Mouse (Mus musculus): ENCODE measurements at regions not wholly inside any gene's neighbourhood (a gene's known extent, or its start where the extent isn't known, plus 50 kb on each side); places are given as distances from the start of the nearest gene placed in this dataset.
A peak's percentile ranks its signal among the peaks of the same experiment; 100 is the strongest.
"Not testable (repeated sequence)": the region's sequence is repeated elsewhere in the genome, so short reads cannot be mapped to it uniquely, and the experiment has no call there.

DNA sequence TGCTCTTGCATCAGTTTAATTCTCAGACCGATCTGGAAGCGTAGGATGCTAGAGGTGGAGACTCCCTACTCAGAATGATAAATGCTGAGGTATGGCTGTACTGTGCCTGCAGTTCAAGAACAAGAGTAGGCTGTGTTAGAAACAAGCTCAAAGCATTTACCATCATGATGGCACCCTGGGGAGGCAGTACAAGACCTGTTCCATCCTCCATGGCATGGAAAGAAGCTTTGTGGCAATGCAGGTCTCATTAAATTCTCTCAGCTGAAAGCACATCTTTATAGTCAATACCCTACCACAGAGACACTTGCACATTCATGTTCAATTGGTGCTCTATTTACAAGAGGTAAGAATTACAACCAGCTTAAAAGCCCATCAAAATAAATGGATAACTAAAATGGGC, 209.5 kb downstream of the Tbl1xr1 start:
- DNase-seq: no peak

DNA sequence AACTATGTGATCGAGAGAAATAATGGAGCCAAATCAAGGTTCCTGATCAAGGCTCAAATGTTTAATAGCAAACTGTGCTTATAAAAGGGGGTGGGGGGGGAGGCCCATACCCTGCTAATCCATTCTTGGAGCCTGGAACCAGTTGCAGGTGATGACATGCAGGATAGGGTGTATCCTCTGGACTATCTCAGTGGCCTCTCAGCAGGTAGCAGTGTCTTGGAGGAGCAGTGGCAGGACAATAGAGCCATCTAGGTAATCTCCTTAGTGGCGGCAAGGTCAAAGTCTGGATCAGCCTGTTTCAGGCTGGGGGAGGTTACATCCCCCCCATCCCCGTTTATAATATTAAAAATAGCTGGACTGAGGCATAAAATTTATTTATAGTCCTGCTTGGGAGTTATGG, 217.0 kb downstream of the Tbl1xr1 start:
- DNase-seq: no peak

DNA sequence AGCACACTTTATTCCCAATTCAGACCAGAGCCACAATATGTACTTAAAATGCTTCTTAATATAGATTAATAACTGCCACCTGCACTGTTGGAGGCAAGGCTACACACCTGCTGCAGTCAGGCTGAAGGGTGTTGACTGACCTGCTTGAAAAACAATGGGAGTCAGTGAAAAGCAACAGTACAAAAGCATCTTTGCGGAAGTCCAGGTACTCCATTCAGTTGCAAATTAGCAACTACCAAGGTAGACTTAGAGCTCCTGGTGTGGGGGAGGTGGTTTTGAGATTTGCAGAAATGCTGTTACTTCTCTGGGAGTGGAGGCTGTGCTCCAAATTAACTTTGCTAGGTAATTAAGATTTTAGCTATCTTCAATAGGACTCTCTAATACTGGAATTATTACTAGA, 217.6 kb downstream of the Tbl1xr1 start:
- not testable (repeated sequence) for DNase-seq

DNA sequence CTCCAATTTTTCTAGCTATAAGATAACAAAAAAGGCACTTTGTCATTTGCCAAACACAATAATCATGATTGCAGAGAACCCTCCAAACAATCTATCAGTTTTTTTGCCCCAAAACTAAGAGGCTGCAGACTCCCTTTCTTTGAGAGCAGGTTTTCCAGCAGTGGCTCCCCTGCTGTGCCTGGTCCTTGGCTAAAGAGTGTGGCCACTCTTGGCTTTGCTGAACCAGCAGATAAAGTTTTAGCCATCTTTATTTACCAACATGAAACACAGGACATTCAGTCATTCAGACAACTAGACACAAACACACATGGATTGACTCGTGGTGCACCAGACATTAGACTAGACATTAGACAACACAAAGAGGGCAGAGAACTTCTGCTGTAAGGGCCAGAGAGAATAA, 220.5 kb downstream of the Tbl1xr1 start:
- not testable (repeated sequence) for DNase-seq

DNA sequence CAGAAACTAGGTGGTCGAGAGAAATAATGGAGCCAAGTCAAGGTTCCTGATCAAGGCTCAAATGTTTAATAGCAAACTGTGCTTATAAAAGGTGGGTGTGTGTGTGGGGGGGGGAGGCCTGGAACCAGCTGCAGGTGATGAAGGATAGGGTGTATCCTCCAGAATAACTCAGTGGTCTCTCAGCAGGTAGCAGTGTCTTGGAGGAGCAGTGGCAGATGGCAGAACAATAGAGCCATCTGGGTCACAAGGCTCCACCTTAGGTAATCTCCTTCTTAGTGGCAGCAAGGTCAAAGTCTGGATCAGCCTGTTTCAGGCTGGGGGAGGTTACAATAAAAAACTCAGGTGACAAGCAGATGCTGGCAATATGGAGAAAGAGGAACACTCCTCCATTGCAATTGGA, 221.4 kb downstream of the Tbl1xr1 start:
- DNase-seq: not testable (repeated sequence)

DNA sequence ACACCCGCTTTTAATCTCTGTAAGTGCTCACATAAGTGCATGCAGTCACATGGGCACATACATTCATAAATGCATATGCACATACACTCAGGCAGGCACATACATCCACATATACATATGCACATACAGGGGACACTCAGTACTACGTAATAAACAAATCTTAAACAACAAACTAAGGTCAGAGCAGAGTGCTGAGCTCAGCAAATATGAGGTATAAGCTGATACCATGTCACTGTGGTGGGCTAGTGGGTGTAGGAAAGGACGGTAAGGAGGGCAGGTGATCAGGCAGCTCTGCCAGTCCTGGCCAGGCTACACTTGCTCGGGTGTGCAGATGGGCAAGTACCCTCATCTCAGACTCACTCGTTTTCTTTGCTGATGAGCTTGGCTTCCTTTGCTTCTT, 224.1 kb downstream of the Tbl1xr1 start:
- no peak for DNase-seq

DNA sequence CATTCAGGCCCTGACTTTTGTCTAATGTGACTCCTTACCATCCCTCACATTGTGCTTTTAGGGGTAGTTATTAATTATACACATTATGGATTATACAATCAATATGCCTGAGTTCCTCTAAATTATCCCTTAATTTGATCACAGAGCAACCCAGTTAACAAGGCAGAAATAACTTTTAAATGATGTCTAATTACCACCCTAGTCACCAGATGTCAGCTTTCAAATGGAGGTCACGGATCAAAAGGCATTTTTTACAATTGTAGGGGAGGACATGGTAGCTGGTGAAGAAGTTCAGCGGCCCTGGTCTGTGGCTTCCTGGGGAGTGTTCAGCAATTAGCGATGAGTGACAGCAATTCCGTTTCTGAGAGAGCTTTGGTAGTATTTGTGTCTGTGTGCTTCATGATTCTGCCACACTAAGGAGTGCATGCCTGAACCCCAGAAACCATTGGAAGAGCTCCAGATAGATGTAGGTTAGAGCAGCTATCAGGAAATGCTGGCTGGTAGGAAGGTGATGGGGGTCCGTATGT, 225.6 kb downstream of the Tbl1xr1 start:
- DNase-seq: no peak

DNA sequence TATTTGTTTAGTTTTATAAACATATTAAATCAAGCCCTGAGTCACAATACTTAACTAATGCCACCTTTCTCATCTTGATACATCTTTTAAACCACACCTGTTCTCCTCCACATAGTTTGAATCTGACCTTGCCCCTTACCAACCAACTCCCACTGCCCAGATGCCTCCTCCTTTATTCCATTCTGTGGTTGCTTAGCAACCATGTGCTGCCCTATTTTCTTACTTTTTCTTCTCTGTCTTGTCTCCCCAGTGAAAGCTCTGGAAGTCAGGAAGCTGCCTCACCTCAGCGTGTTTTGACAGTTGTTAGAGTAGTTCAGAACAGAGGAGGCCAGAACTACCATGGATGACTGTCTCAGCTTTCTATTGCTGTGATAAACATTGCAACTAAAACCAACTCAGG, 227.7 kb downstream of the Tbl1xr1 start:
- DNase-seq: no peak

DNA sequence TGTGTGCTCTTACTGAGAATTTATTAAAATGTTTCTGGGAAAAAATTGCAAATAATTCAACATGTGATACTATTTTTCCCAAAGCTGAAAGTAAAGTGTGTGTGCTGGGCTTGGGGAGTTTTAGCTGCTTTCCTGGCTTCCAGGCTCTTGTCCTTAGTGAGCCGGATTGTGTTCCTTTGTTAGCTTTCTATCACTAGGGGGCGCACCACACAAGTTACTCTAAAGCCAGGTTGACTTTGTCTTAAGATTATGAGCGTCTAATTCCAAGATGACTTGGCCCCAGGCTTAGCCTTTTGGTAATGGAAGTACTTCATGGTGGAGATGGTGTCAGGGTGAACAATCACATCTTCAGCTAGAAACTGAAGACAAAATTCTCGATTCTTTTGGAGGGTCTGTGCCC, 230.2 kb downstream of the Tbl1xr1 start:
- DNase-seq: peak; percentile 45

DNA sequence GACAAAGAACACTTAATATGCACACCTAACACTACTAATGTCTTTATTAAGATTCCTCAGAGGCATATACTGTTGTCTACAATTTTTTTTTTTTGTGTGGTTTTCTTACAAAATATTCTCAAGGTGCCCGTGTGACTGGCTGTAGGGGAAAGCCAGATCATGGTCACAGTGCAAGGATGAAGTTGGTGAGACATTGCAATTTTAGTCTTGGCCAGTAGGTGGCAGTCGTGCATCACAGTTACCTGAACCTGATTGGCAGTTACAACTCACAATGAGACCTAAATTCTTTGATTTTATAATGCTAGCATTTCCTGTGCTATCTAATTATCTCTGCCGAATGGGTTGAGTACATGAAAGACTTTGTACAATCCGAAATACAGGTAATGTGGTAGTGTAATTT, 232.5 kb downstream of the Tbl1xr1 start:
- DNase-seq: peak; percentile 77

DNA sequence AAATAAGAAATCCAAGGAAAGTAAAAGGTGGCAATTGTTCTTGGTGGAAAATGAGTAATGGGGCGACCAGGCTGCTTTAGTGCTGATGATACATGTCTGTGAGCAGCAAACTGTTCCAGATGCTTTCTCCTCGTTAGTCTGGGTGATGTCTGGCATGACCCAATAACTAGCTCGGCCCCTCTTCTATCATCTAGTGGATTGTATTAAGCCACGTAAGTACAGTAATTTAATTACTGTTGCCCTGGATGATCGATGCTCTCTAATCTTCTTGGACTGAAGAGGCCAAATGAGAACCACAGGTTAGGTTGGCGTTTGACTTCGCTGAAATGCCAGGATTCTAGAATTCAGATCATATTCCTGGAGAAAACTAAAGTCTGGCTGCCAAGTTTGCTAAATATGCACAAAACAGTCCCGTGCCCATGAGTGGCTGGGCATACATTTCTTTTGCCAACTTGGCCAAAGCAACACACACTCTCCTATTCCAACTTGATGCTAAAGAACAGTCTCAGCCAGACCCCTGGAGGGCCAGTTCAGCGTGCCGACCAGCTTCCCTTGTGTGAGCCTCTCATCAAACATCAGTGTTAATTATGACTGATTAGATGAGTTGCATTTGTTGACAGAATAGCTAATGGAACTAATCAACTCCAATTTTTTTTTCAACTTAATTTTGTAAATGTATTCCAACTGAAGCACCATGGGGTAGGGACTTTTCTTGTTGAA, 240.2 kb downstream of the Tbl1xr1 start:
- no peak for DNase-seq

DNA sequence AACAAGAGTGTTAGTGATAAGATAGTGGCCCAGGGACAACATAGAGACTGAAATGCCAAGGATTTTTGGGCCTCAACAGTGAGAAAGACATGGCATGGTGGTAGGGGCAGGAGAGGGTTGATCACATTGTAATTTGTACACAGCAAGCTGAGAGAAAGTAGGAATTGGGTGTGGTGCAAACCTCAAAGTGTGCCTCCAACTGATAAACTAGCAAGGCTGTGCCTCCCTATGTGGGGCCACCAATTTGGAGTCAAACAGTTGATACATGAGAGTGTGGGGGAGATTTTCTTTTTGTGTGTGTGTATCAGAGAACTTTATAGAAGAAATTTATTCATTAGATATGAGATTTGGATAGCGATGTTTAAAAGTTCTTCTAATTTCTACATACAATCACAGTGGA, 244.0 kb downstream of the Tbl1xr1 start:
- not testable (repeated sequence) for DNase-seq

DNA sequence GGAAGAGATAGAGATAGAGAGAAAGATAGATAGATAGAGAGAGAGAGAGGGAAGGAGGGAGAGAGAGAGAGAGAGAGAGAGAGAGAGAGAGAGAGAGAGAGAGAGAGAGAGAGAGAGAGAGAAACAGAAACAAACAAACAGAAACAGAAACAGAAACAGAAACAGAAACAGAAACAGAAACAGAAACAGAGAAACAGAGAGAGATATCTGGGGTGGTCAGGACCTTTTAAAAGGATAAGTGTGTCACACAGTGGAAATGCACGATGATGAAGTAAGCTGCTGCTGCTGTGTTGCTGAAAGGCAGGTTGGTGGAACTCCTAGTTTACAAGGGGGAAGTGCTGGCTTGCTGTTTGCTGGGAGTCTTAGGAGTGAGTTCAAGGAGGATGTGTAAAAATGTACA, 254.8 kb downstream of the Tbl1xr1 start:
- DNase-seq: no peak

All from thymus, postnatal 4 days (tissue).